Mouse (Mus musculus) CD8-positive naive resting alpha-beta T cell, adult 2 months (primary cell): ENCODE measurements at regions not wholly inside any gene's neighbourhood (a gene's known extent, or its start where the extent isn't known, plus 50 kb on each side); places are given as distances from the start of the nearest gene placed in this dataset.
"Not testable (repeated sequence)": the region's sequence is repeated elsewhere in the genome, so short reads cannot be mapped to it uniquely, and the experiment has no call there.

Source experiments
- DNase-seq, 2 experiments: peaks; one replicate each; pipeline ENCODE4 v3.0.0; 2022; ENCODE audit warnings: low read depth in 2 of 2, low spot score in 2 of 2

DNA sequence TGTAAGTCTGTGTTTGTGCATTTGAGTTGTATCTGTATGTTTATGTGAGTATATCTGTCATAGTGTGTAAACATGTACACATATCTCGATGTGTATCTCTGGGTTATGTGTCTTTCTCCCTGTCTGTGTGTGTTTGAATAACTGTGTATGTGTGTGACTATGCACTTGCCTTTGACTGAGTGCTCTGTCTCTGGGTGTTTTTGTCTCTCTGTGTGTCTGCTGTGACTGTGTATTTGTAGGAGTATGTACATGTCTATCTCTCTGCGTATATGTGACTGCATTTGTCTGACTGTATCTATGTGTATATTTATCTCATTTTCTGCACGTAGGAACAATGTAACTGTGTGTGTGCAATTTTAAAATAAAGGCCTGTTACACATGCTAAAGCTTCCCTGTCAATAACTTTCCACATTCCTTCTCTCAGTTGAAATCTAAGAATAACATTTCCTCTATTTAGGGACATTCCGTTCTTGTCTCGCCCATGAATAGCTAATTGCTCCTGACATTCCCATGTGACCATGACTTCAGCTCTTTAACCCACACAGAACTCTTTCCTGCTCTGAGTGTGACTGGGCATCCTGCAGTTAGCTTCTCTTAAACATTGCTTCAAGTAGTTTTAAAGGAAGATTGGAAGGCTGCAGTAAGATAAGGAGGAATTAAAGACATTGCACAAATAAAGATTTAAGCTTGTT, 257.2 kb upstream of the Klf6 start:
- DNase-seq, result no peak

DNA sequence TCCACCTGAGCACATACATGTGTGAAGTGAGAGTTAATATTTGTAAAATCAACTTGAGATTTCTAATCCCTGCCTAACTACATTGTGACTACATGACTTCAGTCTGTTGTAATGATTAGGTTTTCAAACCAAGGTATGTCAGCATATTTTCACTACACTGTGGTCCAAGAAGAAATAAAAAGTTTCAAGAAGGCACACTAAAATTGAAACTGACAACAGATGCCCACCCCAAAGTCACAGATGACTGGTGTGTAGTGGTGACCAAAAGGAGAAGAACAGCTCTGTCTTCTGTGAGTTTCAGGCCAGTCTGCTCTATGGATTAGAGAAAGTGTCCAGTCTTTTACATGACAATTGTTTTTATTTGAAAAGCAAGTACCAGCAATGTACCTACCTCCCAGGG, 255.9 kb upstream of the Klf6 start:
- no peak for DNase-seq

DNA sequence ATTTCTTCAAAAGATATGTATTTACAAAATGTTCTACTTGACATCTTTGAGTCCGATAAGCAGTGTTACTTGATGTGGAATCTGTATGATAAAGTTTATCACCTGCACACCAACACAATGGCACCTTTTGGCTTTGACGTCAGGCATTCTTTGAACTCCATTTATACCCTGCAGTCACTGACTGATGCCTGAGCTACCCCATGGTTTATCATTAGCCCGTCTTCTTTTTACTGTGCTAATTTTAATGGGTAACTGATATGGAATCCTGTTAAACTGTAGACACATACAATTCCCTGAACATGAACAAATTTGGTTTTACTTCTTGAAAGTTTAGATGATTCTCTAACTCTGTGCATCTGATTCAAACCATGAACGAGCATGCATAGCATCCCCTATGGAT, 253.8 kb upstream of the Klf6 start:
- no peak for DNase-seq

DNA sequence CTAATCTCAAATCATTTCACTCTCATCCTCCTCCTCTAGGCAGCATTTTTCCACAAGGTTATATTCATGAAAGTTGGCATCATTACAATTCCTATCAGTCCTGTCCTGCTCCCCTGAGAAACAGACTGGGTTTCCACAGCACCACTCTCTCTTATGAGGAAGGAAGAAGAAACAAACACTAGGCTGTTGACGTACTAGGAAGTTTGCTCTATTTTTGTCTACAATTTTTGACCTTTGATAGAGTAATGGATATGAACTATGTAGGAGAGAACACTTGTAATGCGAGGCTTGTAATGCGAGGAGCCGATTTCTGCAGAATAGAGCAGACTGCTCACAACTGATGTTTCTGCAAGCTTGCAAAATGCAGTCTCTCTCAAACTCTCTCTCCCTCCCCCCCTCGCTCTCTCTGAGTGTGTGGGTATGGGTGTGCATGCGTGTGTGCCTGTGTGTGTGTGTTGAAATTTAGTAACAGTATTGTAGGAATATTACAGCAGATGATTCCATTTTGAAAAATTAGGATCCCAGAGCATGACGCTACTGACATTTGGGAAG, 247.0 kb upstream of the Klf6 start:
- DNase-seq, result no peak

DNA sequence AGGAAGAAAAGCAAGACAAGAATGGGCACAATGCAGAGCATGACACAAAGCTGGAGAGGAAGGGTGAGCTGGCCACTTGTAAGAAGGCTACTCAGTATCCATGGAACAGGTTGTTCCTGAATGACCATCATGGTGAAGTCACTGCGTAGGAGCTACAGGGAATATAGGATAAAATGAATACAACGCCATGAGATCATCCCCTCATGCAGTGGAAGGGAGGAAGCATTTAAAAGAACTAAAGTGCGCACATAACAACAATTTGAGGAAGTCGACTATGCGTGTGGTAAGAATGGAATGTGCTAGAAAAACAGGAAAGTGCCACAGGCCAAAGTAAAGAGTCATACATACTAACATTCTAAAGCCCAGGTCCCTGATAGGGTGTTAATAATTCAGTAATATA, 246.4 kb upstream of the Klf6 start:
- DNase-seq, result no peak

DNA sequence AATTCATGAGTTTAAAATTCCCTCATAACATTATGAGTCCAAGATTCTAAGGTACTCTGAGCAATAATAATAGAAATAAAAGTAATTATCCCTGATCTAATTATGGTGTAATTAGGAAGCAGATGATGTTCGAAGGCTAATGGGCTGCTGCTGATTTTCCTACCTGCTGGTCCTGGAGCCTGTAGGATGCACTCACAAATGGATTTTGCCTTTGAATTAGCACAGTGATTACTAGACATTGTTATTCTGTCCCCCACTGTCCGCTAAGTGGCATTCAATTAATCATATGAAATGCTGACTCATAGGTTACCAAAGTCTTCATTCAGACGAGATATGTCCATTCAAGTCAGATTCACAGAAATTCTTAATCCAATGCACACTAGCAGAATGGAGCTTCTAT, 246.0 kb upstream of the Klf6 start:
- DNase-seq, result no peak

DNA sequence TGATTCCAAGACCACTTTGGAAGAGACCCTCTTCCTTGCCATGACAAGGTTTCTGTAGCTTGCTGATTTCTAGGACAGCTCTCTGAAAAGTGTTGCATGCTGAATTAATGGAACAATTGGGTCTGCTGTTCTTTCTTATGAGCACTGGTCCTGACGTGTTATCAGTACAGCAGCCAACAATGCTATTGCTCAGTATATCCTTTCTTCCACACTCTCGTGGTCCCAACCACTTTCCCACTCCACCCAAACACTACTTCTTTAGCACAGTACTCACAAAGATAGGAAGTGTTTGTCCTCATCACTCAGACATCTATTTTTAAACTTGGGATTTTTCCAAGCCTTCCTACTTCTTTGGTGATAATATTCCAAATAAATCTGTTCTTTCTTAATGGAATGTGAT, 233.2 kb upstream of the Klf6 start:
- no peak for DNase-seq

DNA sequence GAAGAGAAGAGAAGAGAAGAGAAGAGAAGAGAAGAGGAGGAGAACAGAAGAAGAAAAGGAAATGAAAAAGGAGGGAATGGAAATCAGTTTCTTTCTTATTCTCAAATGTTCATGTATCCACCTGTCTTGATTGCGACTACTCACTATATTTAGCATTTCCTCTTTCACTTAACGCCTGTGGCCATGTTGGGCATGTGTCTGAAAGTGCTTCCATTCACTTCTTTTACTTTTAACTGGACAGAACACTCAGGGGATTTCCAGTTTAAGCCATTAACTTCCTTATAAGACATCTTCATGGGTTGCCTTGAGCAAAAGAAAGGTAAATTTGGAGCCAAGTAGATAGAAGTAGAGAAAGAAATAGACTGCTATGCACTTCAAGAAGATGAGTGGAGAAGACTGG, 226.3 kb upstream of the Klf6 start:
- no peak for DNase-seq

DNA sequence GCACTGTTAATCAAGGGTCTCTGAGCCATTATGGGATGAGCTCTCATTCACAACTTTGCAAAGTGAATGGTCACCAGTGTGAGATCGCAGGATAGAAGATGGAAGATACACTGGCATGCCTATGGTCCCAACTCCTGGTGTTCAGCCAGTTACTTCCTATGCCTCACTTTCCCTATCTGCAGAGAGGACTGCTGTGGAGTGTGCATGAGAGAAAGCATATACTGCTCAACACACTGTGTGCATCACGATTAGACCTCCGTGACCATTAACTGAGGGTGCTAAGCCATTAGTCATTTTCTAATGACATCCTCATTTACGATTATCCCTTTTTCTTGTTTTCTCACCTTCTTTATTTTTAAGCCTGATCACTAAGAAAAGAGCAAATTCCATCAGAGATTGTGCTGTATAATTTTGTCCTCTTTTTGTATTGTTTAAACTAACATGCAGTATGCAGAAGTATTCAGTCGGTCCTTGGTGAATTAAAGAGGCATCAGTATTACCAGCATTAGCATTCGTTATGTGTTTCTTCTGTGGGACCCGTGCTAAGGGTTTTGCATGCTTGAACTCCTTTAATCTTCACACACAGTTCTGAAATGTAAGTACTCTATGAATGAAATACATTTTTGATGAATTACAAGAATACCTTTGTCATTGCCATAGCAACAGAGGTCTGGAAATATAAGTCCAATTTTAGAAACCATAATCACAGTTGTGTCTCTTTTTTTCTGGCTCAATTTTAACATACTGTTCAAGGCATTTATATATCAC, 219.4 kb upstream of the Klf6 start:
- no peak for DNase-seq

DNA sequence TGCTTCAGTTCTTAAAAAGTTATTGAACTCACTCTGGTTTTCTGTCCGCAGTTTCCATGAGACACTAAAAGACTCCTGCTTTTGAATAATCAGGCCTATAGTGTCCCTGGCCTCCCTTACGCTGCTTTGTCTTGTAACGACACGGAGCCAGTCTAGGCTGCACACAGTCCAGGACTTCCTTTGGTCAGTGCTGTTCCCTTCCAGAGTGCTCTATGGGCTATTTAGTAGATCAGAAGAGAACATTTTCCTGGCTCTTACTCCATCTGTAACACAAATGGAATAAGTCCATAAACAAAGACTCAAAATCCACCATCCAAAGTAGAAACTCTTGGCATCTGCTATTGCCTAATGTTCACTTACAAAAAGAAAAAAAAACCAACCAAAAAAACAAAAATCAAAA, 213.0 kb upstream of the Klf6 start:
- DNase-seq, result no peak

DNA sequence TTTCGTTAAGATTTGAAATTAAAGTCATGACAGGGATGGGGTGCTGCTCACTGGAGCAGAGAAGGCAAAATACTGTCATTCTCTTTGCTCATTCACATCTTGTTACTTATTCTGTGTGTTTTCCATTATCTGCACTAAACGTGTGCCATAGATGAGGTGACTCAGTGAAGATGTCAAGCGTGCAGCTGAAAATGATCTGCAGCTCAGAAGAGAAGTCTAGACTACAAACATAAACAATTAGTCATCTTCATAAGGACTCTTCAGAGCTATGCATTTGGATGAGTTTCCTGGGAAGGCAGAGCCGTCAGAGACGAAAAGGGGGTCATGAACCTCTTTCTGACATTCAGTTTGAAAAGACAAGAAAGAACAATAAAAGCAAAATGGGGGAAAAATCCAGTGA, 203.7 kb upstream of the Klf6 start:
- DNase-seq, result no peak

DNA sequence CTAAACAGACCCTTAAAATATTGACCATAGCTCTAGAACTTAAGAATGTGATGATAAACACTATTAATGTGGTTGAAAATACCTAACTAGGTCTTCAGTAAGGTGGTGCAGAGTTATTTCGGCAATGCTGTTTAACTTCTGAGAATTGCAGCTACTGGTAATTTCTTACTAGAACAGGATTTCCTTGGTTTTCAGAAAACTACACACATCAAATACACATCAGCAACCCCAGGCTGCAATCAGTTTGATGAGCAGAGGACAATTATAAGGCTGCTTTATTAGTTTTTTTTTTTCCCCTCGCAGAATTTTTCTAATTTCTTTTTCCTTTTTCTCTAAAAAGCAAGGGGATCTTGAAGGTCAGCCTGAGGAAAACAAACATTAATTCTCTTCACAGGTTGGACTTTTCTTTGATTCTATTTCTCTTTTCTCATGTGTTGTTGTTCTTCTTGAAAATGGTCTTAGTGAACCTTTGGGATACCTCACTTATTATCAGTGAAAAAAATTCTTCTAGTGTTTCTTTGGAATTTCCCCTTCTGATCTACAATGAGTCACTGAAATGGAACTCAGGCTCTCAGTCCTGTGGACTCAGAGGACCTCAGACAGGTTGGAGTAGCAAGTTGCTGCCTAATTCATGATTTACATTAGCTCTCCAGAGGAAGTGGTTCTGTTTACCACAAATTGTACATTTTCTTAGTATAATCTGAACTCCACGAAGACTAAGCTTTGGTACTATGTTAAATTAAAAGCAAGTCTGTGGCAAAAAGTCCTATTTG, 194.9 kb upstream of the Klf6 start:
- no peak for DNase-seq

DNA sequence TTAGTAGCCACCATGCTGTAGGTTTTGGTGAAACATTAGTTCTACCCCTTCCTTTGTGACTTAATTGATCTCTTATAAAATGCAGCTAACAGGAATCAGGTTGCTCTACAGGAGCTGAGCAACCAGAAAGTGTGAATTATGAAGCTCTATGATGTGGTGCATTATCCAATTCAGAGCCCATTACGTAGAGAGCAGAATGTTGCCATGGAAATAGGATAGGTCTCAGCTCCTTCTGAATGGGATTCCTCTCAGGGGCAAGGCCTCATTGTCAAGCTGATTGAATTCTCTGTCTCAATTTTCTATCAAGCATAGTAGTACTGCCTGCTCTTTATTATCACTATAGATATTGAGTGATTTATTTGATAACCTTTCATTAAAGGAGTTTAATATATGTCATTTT, 185.6 kb upstream of the Klf6 start:
- no peak for DNase-seq

DNA sequence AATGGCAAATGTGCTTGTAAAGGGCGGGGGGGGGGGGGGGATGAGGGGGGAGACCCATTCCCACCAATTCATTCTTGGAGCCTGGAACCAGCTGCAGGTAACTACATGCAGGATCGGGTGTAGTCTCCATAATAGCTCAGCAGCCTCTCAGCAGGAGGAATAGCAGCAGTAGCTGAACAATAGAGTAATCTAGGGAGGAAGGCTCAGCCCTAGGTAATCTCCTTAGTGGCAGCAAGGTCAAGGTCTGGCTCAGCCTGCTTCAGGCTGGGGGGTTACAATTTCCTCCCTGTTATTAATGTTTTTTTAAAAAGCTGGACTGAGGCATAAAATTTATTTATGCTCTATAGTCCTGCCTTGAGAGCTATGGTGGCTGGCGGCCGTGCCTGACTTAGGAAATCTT, 171.2 kb upstream of the Klf6 start:
- no peak for DNase-seq

DNA sequence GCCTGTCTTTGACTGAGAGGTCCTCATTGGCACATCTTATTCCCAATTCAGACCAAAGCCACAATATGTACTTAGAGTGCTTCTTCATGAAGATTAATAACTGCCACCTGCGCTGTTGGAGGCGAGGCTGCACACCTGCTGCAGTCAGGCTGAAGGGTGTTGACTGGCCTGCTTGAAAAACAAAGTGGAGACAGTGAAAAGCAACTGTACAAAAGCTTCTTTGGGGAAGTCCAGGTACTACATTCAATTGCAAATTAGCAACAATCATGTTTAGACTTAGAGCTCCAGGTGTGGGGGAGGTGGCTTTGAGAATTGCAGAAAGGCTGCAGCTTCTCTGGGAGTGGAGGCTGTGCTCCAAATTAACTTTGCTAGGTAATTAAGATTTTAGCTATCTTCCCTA, 170.6 kb upstream of the Klf6 start:
- DNase-seq, result not testable (repeated sequence)

DNA sequence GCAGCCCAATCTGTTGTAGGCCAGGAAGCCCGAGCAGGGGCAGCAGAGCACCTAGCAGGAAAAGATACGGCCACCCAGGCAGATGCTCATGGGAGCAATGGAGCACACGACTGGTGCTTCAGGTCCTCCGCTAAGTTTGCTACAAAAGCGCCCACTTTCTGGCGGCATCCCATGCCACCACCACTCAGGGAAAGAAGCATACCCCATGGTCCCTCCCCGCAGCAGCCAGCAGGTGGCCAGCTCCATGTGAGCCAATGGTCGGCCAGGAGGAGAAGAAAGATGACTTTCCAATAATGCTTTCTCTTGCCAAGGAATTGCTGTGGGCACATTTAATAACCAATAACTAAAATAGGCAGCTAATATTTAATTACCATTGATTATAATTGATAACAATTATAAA, 166.7 kb upstream of the Klf6 start:
- no peak for DNase-seq

DNA sequence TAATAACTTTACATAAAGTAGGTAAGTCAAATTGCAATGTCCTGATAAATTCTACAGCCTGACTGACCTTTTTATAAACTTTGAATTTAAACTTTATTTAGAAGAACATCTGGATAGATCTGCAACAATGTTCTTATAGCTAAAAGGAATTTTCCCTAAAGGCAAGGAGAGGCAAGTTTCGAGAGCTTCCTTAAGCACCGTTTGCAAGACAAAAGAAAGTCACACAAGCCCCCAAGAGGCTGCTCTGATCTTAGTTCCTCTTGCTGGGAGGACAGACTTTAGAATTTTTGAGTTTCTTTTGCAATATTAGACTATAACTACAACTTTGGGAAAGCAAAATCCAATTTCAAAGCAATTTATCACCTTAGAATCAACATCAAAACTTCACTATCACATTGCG, 165.7 kb upstream of the Klf6 start:
- not testable (repeated sequence) for DNase-seq

DNA sequence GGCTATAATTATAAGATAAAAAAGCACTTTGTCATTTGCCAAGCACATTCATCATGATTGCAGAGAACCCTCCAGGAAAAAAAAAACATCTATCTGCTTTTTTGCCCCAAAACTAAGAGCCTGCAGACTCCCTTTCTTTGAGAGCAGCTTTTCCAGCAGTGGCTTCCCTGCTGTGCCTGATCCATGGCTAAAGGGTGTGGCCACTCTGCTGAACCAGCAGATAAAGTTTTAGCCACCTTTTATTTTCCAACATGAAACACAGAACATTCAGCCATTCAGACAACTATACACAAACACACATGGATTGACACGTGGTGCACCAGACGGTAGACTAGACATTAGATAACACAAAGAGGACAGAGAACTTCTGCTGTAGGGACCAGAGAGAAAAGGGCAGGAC, 164.9 kb upstream of the Klf6 start:
- no peak for DNase-seq

DNA sequence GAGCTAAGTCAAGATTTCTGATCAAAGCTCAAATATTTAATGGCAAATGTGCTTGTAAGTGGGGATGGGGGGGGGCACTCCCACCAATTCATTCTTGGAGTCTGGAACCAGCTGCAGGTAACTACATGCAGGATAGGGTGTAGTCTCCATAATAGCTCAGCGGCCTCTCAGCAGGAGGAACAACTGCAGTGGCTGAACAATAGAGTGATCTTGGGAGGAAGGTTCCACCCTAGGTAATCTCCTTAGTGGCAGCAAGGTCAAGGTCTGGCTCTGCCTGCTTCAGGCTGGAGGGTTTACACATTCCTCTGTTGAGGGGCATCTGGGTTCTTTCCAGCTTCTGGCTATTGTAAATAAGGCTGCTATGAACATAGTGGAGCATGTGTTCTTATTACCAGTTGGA, 164.0 kb upstream of the Klf6 start:
- DNase-seq, result not testable (repeated sequence)

DNA sequence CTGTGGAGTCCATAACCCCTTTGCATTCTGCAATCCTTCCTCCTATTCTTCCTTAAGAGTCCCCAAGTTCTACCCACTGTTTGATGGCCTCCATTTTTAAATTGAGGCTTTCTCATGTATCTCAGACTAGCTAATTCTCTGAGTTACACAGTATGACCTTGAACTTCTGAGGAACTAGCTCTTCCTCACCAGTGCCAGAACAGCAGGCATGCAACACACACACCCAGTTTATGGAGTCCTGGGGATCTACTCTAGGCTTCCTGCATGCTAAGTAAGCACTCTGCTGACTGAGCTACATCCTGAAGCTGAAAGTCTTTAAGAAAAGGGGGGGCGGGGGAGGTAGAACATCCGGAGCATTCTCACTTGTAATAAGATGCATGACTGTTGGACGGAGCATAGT, 159.2 kb upstream of the Klf6 start:
- DNase-seq, result no peak

DNA sequence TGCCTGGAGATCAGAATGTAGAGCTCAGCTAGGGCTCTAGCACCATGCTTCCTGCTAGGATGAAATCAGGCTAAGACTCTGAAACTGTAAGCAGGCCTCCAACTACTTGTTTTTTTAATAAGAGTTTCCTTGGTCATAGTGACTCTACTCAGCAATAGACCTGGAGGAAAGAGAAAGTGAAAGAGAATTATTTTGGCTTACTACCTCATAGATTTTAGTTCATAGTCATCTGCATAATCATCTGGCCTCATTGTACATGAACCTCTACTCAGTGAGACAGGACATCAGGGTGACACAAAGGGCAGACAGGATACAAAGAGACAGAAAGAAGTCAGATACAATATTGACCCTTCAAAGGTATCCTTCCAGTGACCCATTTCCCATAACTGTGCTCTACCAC, 156.3 kb upstream of the Klf6 start:
- no peak for DNase-seq

DNA sequence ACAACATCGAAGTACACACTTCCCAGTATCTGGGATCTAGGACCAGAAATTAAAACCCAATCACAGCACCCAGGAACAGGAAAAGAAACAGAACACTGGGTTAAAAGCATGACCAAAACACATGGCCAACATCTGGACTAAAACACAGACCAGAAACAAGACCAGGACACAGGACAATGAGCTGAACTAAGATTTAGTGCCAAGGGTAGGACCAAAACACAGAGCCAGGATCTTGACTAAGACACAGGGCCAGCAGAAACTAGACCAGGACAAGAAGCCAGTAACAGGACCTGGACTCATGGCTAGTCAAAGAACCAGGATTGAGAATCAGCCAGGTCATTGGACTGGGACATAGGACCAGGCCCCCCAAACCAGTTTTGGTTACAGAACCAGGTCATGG, 149.6 kb upstream of the Klf6 start:
- no peak for DNase-seq
